Mouse (Mus musculus) monocyte, adult 2 months (primary cell): ENCODE results near the gene Cab39.

Source experiments
- DNase-seq, 2 experiments: peaks; one replicate each; pipeline ENCODE4 v3.0.0; 2022; ENCODE audit warnings: low spot score in 2 of 2, low read depth in 1 of 2

Cab39 gene

GRCm38 (mm10) chr1:85897901-85898760 is 104.9 kb downstream of the Cab39 start:
- no peak for DNase-seq

GRCm38 (mm10) chr1:85898761-85899387 is 105.6 kb downstream of the Cab39 start:
- DNase-seq, result no peak

- no peak for DNase-seq
Measured at GRCm38 (mm10) chr1:85899388-85899761, 106.1 kb downstream of the Cab39 start.

DNA sequence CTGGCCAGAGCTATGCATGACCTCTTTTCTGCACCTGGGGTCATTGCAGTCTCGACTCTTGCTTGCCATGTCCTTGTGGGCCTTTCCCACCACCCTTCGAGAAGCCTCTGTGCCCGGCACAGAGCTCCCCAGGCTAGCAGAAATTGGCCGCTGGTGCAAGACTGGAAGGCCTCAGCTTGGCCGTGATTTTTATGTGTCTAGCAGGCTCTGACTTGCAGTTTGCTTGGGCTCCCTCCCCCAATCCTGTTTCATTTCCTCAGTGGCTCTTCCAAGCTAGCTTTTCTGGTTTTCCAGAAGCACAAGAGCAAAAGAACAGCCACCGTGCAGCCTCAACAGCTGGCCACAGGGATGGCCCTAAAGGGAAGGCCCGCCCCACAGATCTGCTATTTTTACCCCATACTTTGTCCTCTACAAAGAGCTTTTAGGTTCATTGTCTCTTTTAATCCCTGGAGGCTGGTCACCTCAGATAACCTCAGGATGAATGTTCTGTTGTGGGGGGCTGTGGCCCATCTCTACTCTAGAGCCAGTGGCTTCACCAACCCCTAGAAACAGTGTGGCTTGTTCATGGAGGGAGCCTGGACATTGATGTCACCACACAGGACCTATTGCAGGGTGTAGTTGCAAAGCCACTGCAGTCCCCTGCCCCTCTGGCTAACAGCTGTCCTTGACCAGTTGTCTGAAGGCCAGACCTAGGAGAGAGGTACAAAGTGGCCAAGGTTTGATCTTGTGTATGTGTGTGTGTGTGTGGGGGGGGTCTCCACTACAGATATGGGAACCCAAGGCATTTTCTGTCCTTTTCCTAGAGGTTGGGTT is 107.5 kb downstream of the Cab39 start:
- DNase-seq, result no peak
